Mouse (Mus musculus) forebrain, embryonic 11.5 days (tissue): Measurements from ENCODE around the gene Kdm2b. TPM values are rescaled to one million over a fixed set of nuclear protein-coding genes. Genes with fewer than 3 reads are reported as not detected.
"Not testable (repeated sequence)": the region's sequence is repeated elsewhere in the genome, so short reads cannot be mapped to it uniquely, and the experiment has no call there.

Experiments
- ATAC-seq: fragments of 200-750 bp; cut with Nextera tagmentation; replicated peaks from 2 replicates; pipeline ENCODE4 v1.8.0; 2017; ENCODE audit warnings: moderate TSS enrichment; ENCODE audit not compliant: low FRiP score
- DNase-seq: peaks from one replicate; pipeline ENCODE4 v3.0.0-alpha.2; 2017; ENCODE audit warnings: low spot score
- H3K27ac ChIP-seq: fragments of 300-500 bp; sonication (generic); 2 replicates; pipeline ENCODE4 v1.5.1; 2014; ENCODE audit warnings: low read depth, low read length
- H3K27me3 ChIP-seq: fragments of 300-500 bp; sonication (generic); 2 replicates; pipeline ENCODE4 v1.6.1; 2014; ENCODE audit warnings: mild to moderate bottlenecking, low read length, mixed read lengths; ENCODE audit not compliant: control insufficient read depth, insufficient read depth
- H3K36me3 ChIP-seq: fragments of 300-500 bp; sonication (generic); 2 replicates; pipeline ENCODE4 v1.6.1; 2014; ENCODE audit warnings: mild to moderate bottlenecking, low read length, moderate library complexity, mixed read lengths; ENCODE audit not compliant: control insufficient read depth, insufficient read depth
- H3K4me1 ChIP-seq: fragments of 300-500 bp; sonication (generic); replicated peaks from 2 replicates; pipeline ENCODE4 v1.6.1; 2014; ENCODE audit warnings: low read length, mixed read lengths; ENCODE audit not compliant: control insufficient read depth, insufficient read depth
- H3K4me2 ChIP-seq: fragments of 300-500 bp; sonication (generic); 2 replicates; pipeline ENCODE4 v1.6.1; 2014; ENCODE audit warnings: low read depth, mild to moderate bottlenecking, low read length, moderate library complexity, mixed read lengths; ENCODE audit not compliant: severe bottlenecking
- H3K4me3 ChIP-seq: fragments of 300-500 bp; sonication (generic); 2 replicates; pipeline ENCODE4 v1.5.1; 2014; ENCODE audit warnings: low read depth, low read length
- H3K9ac ChIP-seq: fragments of 300-500 bp; sonication (generic); 2 replicates; pipeline ENCODE4 v1.6.1; 2014; ENCODE audit warnings: low read length
- H3K9me3 ChIP-seq: fragments of 300-500 bp; sonication (generic); 2 replicates; pipeline ENCODE4 v1.6.1; 2016; ENCODE audit warnings: low read length, mixed read lengths; ENCODE audit not compliant: control insufficient read depth
- WGBS: fragments of 180-500 bp; shearing (Covaris S2); extraction: QIAGEN DNeasy Blood & Tissue Kit; methylation state at CpG from one replicate; pipeline ENCODE4 v1.1.7; 2014; 5-methylcytosine and 5-hydroxymethylcytosine counted together
- polyA plus RNA-seq: library from polyadenylated mRNA; unstranded; fragments of >200 nt; fragmentation: Nextera tagmentation; extraction: Ambion mirVana; gene quantifications from 2 replicates; pipeline ENCODE4 v1.2.1, GENCODE M21; 2014

Gene Kdm2b
- polyA plus RNA-seq, 1 experiment from 2014 or later, result 92.4 TPM

DNA sequence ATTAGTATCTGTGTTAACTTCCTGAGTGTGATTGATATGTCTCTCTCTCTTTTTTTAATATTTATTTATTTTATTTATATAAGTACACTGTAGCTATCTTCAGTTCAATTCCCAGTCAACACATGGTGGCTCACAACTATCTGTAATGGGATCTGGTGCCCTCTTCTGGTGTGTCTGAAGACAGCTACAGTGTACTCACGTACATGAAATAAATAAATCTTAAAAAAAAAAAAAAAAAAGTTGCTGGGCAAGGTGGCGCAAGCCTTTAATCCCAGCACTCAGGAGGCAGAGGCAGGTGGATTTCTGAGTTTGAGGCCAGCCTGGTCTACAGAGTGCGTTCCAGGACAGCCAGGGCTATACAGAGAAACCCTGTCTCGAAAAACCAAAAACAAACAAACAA, 14.9 kb downstream of the Kdm2b start:
- ATAC-seq, H3K4me1 ChIP-seq, H3K4me2 ChIP-seq, H3K27me3 ChIP-seq, H3K9ac ChIP-seq, H3K27ac ChIP-seq, H3K4me3 ChIP-seq, H3K36me3 ChIP-seq, DNase-seq, H3K9me3 ChIP-seq: not testable (repeated sequence)
- WGBS, result 86% methylated on average over 4 of the region's 4 CpGs

DNA sequence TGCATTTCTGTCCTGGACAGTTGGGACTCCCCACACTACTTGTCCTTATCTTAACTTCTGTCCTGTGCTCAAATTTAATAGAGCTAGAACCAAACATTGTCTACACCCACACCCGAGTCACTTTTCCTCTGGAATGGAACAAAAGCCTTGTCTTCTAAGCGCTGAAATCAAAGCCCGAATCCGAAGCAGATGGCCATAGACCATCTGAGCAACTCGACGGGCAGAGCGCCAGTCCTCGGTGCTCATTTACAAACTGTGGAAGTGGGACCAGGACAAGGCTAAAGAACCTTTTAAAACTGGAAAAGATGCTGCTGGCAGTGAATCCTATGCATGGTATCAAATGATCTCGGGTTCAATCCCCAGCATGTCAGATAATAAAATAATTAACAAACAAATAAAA, 17.5 kb downstream of the Kdm2b start:
- 85% methylated on average over 9 of the region's 9 CpGs for WGBS
- H3K4me1 ChIP-seq, result no peaks in the 10 kb centered on the region
- no peaks in the 10 kb centered on the region for H3K9me3 ChIP-seq
- no peaks in the 10 kb centered on the region; the same call in 1 of the 2 replicates for H3K36me3 ChIP-seq
- DNase-seq, result no peak
- no peaks in the 10 kb centered on the region for H3K27me3 ChIP-seq
- no peak overlapping the region for H3K27ac ChIP-seq
- ATAC-seq, result no peak
- H3K9ac ChIP-seq, result no peak overlapping the region
- H3K4me3 ChIP-seq, result no peak overlapping the region
- no peak overlapping the region for H3K4me2 ChIP-seq

DNA sequence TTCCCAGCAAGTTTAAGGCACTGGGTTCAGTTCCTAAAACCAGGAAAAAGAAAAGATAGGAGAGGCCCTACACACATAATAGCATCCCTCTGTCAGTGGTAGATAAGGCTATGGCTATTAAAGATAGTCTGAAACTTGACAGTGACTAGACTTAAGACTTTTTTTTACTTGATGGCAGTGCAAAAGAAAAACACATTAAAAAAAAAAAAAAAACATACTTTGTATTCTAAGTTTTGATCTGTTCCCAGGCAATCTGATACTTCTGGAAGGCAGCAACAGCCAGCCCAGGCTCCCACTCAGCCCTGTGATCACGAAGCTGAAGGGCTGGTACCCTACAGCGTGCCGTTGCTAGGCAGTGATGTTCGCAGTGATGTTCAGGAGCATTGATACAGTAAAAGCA, 18.2 kb downstream of the Kdm2b start:
- Histone ChIP-seq H3K4me3 (no peak overlapping the region), H3K9me3 (no peaks in the 10 kb centered on the region), H3K4me2 (no peak overlapping the region), H3K36me3 (no peaks in the 10 kb centered on the region; the same call in 1 of the 2 replicates), H3K4me1 (no peaks in the 10 kb centered on the region), H3K27me3 (no peaks in the 10 kb centered on the region), H3K9ac (no peak overlapping the region), H3K27ac (no peak overlapping the region)
- DNase-seq, result no peak
- no peak for ATAC-seq
- WGBS, result 88% methylated on average over 4 of the region's 4 CpGs

DNA sequence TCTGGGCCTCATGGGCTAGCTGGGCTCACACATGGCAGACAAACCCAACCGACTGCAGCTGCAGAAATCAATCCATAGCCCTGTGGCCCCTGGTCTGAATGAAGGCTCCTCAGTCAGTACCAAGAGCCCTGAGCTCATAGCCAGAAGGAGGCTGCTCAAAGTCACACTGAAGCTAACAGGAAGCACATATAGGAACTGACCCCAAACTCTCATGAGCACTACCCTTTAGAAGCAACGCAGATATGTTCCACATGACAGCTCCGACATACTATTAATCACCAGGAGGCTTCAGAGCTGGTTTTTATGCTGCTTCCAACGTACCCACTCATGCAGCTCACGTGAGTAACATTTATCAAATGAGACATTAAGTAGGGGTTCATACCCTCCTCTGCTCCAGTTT, 19.6 kb downstream of the Kdm2b start:
- Histone ChIP-seq H3K36me3 (no peaks in the 10 kb centered on the region), H3K9me3 (no peaks in the 10 kb centered on the region), H3K27me3 (no peaks in the 10 kb centered on the region), H3K9ac (no peak overlapping the region), H3K4me2 (no peak overlapping the region), H3K27ac (no peak overlapping the region), H3K4me3 (no peak overlapping the region), H3K4me1 (no peaks in the 10 kb centered on the region)
- DNase-seq (no peak), ATAC-seq (no peak)
- 87% methylated on average over 5 of the region's 5 CpGs for WGBS

DNA sequence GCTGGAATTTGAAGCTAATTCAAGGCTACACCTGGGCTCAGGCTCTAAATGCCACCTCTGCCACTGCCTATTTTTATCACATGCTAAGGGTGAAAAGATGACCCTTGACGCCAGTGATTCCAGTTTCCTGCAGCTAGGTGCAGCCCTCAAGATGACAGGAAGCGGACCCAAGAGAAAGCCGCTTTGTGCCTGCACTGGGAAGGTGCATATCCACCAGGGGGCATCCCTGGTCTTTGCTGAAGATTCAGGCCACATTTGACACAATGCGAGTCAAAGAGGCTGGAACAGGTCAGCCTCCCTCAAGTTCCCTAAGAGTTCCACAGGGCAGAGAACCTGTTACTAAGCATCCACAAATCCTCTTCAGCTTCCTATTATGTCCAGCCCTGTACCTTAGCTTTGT, 21.3 kb downstream of the Kdm2b start:
- Histone ChIP-seq H3K36me3 (no peaks in the 10 kb centered on the region), H3K4me3 (no peak overlapping the region), H3K4me2 (no peak overlapping the region), H3K4me1 (no peaks in the 10 kb centered on the region), H3K9me3 (no peaks in the 10 kb centered on the region), H3K27ac (no peak overlapping the region), H3K27me3 (no peaks in the 10 kb centered on the region), H3K9ac (no peak overlapping the region)
- DNase-seq (peak; percentile 82), ATAC-seq (no peak)
- 36% methylated on average over 4 of the region's 4 CpGs for WGBS

DNA sequence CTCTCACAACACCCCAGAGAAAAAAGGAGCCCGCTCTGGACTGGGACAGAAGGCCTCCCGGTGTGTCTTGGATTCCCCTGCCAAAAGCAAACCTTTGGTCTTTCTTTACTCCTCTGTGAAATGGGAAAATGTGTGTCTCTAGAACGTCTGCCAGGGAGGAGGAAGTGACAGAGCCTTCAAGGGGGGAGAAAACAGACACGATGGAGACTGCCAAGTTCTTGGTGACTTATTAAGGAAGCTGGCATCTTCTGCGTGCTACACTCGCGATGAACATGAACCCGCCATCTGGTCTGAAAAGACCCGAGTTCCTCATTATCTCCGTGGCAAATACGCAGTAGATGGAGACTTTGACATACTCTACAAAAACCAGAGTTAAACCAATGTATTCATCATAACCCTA, 24.2 kb downstream of the Kdm2b start:
- no peak overlapping the region for H3K27ac ChIP-seq

DNA sequence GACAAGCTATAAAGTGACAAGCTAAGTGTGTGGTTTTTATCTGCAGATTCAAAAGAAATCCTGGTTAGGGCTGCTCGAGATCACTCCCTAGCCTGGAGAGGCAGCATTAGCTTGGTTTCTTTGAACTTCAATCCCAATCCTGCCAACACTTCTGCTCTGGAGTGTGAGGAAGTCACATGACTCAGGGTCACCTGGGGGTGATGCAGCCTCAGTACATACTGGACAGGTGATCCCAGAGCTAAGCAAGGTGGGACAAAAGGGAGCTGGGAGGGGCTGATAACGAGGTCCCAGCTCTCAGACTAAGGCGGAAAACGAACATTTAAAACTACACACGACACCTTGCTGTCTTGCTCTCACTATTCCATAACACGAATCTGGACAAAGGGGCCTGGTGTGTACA, 24.8 kb downstream of the Kdm2b start:
- no peaks in the 10 kb centered on the region for H3K27me3 ChIP-seq
- DNase-seq (no peak), ATAC-seq (no peak)
- no peak overlapping the region for H3K4me3 ChIP-seq
- no peaks in the 10 kb centered on the region for H3K4me1 ChIP-seq
- H3K9me3 ChIP-seq, result no peaks in the 10 kb centered on the region
- no peak overlapping the region for H3K9ac ChIP-seq
- no peak overlapping the region for H3K4me2 ChIP-seq
- H3K36me3 ChIP-seq, result no peaks in the 10 kb centered on the region
- WGBS, result 86% methylated on average over 6 of the region's 6 CpGs
- H3K27ac ChIP-seq, result no peak overlapping the region

More for the DNA sequence above, 24.2 kb downstream of the Kdm2b start:
- Histone ChIP-seq H3K9ac (no peak overlapping the region), H3K9me3 (no peaks in the 10 kb centered on the region), H3K36me3 (no peaks in the 10 kb centered on the region), H3K4me3 (no peak overlapping the region), H3K4me1 (no peaks in the 10 kb centered on the region), H3K4me2 (no peak overlapping the region), H3K27me3 (no peaks in the 10 kb centered on the region)
- DNase-seq (no peak), ATAC-seq (no peak)
- 93% methylated on average over 11 of the region's 11 CpGs for WGBS

DNA sequence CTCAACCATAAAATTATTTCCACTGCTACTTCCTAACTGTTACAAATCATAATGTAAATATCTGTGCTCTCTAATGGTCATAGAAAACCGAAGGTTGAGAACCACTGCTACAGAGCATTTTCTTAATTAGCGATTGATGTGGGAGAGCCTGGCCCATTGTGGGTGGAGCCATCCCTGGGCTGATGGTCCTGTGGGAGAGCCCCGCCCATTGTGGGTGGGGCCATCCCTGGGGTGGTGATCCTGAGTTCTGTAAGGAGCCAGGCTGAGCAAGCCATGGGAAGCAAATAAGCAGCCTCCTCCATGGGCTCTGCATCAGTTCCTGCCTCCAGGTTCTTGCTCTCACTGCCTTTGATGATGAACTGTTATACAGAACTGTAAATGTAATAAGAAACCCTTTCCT, 27.7 kb downstream of the Kdm2b start:
- no peak for DNase-seq
- 51% methylated on average over 3 of the region's 3 CpGs for WGBS
- no peaks in the 10 kb centered on the region for H3K36me3 ChIP-seq

DNA sequence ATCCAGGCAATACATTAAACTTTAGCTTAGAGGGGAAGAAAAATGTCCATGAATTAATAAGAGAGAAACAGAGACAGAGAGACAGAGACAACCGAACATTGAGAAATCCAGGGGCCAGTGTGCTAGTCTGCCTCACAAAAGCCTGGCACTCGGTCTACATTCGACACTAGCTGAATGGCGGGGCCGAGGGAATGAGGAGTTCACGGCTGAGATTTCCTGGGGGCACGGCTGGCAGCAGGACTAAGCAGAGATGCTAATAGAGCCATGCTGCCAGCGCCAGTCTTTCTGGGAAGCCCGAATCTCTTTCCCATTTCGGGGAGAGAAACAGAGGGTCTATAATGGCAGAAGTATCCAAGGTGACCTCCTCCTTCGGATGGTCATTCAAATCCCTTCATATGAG, 30.2 kb downstream of the Kdm2b start:
- no peak for DNase-seq
- Histone ChIP-seq H3K36me3 (no peaks in the 10 kb centered on the region), H3K9me3 (no peaks in the 10 kb centered on the region), H3K4me1 (peaks cover 4% of the 10 kb centered on the region; the same call in 1 of the 2 replicates), H3K27me3 (no peaks in the 10 kb centered on the region), H3K4me2 (no peak overlapping the region), H3K9ac (no peak overlapping the region), H3K27ac (peak overlapping the region; percentile 46; the same call in 1 of the 2 replicates), H3K4me3 (no peak overlapping the region)
- 73% methylated on average over 11 of the region's 11 CpGs for WGBS
- ATAC-seq, result no peak

More for the DNA sequence above, 27.7 kb downstream of the Kdm2b start:
- peaks cover 4% of the 10 kb centered on the region; the same call in 1 of the 2 replicates for H3K4me1 ChIP-seq
- no peak overlapping the region for H3K4me2 ChIP-seq
- no peak overlapping the region for H3K27ac ChIP-seq
- no peak overlapping the region for H3K4me3 ChIP-seq
- no peaks in the 10 kb centered on the region for H3K27me3 ChIP-seq
- ATAC-seq, result no peak
- no peak overlapping the region for H3K9ac ChIP-seq
- H3K9me3 ChIP-seq, result no peaks in the 10 kb centered on the region
